Mouse (Mus musculus): Measurements from ENCODE around the gene Vps29.

DNA sequence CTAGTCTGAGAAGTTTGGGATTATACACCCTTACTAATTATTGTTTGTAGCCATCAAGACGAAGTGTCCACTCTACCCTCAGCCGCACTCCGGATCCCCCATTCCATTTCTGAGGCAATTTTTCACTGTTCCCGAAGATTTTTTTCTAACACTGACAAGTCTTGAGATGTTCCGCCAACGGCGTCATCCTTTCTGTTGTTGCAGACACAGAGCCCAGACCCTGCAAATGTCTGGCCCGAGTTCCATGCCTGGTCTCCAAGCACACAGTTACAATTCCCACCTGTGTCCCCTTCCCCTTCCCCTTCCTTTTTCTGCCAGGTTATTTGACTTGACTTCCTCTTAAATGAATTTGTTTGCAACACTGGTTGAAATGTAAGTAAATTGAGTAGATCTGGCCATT is 45.7 kb downstream of the Vps29 start:
- TF ChIP-seq POLR2A (IDR thresholded peaks at IDR 0.05; ENCODE audit: borderline replicate concordance, extremely low read depth, low read depth, low read length) (no peak), CTCF (IDR thresholded peaks at IDR 0.05; ENCODE audit: insufficient read depth, low read length) (no peak)

All from lung, adult 2 months (tissue).